Mouse (Mus musculus): ENCODE measurements at regions not wholly inside any gene's neighbourhood (a gene's known extent, or its start where the extent isn't known, plus 50 kb on each side); places are given as distances from the start of the nearest gene placed in this dataset.
"Not testable (repeated sequence)": the region's sequence is repeated elsewhere in the genome, so short reads cannot be mapped to it uniquely, and the experiment has no call there.

GRCm38 (mm10) chr14:60556541-60556940 is 77.3 kb upstream of the Spata13 start:
- H3K9me3 ChIP-seq, result no peaks in the 10 kb centered on the region
- peak overlapping the region; percentile 78 for H3K27ac ChIP-seq
- DNase-seq (ENCODE audit: extremely low spot score, low spot score), result no peak
- H3K4me1 ChIP-seq, result peaks cover 63% of the 10 kb centered on the region
- H3K36me3 ChIP-seq (replicated peaks), result peaks cover 6% of the 10 kb centered on the region
- H3K27me3 ChIP-seq (ENCODE audit: poor library complexity, severe bottlenecking), result no peaks in the 10 kb centered on the region
- WGBS, result 95% methylated on average over 5 of the region's 5 CpGs
- H3K4me3 ChIP-seq, result no peak overlapping the region

DNA sequence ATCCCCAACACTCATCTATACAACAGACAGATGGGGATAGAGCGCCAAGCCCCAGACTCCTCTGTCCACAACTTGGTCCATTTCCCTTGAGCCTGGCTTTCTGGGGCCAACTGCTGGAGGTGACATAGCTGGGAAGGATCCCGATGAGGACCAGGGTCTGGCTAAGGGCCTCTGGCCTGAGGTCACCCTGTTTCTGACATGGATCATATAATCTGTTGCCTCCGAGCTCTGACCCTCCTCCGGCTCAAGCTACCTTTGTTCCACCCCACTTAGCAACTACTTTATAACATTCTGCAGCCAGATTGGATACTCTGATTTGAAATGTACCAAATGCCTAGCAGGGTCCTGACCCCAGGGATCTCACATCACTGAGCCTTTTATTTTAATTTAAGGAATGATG is 76.8 kb upstream of the Spata13 start:
- Histone ChIP-seq H3K27ac (peak overlapping the region; percentile 78), H3K27me3 (ENCODE audit: poor library complexity, severe bottlenecking) (no peaks in the 10 kb centered on the region), H3K9me3 (no peaks in the 10 kb centered on the region), H3K4me1 (peaks cover 65% of the 10 kb centered on the region), H3K36me3 (replicated peaks) (peaks cover 6% of the 10 kb centered on the region), H3K4me3 (no peak overlapping the region)
- WGBS, result 75% methylated on average over 4 of the region's 4 CpGs
- DNase-seq (ENCODE audit: extremely low spot score, low spot score), result no peak

DNA sequence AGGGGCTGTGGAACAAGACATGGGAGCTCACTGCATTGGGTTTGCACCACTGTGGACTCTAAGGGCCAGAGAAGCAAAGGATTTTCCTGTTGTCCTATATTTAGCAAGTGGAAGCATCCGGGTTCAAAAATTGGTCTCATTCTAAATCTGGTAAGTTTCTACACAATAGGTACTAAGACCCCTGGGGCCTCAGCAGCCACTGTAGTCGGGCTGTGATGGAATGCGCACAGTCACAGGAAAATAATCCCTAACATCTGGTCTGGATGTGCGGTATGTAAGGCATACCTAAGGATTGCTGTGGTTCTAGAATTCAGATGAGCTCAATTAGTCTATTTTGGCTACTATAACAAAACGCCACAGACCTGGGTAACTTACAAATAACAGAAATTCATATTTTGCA is 74.4 kb upstream of the Spata13 start:
- Histone ChIP-seq H3K4me3 (no peak overlapping the region), H3K36me3 (replicated peaks) (peaks cover 6% of the 10 kb centered on the region), H3K9me3 (peaks cover 5% of the 10 kb centered on the region; the same call in 1 of the 2 replicates), H3K27ac (0 out of 2 replicates have a peak overlapping the region, but pooled peaks have one; percentile 32), H3K27me3 (ENCODE audit: poor library complexity, severe bottlenecking) (no peaks in the 10 kb centered on the region), H3K4me1 (peaks cover 45% of the 10 kb centered on the region)
- WGBS, result 68% methylated on average over 5 of the region's 5 CpGs
- no peak for DNase-seq (ENCODE audit: extremely low spot score, low spot score)

DNA sequence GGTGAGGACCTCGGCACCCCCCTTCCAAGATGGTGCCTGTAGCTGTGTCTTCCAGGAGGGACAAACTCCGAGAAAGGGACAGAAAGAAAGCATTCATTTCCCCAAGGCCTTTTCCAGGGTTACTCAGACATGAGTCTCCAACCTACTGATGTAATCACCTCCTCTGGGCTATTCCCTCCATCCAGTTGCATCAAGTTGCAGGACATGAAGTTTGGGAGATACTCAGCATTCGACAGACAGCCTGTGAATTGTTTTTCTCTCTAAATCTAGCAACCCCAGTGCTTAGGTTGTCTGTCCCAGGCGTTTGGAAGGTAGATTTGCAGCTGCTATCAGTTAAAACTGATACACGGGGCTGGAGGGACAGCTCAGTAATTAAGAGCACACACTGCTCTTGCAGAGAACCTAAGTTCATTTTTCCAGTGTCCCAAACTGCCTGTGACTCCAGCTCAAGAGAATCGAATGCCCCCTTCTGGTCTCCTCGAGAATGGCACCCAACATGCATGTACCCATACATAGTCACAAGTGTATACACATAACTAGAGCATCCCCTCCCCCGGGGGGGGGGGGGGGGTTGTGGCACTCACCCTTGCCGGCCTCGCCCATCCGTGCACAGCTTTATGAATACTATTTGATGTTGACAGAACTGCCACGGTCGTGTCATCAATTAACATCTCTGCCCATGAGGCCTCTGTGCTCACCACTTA is 73.8 kb upstream of the Spata13 start:
- WGBS, result 72% methylated on average over 13 of the region's 13 CpGs
- peaks cover 5% of the 10 kb centered on the region; the same call in 1 of the 2 replicates for H3K9me3 ChIP-seq
- peaks cover 39% of the 10 kb centered on the region for H3K4me1 ChIP-seq
- H3K4me3 ChIP-seq, result no peak overlapping the region
- peak; percentile 29 for DNase-seq (ENCODE audit: extremely low spot score, low spot score)
- H3K27me3 ChIP-seq (ENCODE audit: poor library complexity, severe bottlenecking), result no peaks in the 10 kb centered on the region
- no peak overlapping the region for H3K27ac ChIP-seq
- peaks cover 6% of the 10 kb centered on the region for H3K36me3 ChIP-seq (replicated peaks)

DNA sequence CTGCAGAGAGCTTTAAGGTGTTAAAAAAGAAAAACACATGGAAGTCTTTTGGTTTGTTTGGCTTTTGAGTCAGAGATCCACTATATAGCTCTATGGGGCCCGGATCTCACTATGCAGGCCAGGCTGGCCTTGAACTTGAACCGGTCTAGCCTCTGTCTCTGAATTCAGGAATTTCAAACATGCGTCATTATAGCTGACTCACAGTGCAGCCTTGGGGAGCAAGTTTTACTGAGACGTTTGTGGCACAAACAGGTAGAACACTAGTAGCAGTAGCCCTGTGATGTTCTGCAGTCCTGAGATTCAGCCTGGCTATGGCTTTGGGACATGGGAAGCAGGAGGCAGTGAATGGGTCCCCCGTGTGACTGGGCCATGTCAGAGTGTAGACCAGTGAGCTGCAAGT is 57.5 kb upstream of the Spata13 start:
- Histone ChIP-seq H3K9me3 (peaks cover 4% of the 10 kb centered on the region; the same call in 1 of the 2 replicates), H3K4me1 (peaks cover 5% of the 10 kb centered on the region), H3K36me3 (replicated peaks) (peaks cover under 1% of the 10 kb centered on the region; the same call in 1 of the 2 replicates), H3K27ac (no peak overlapping the region), H3K4me3 (no peak overlapping the region), H3K27me3 (ENCODE audit: poor library complexity, severe bottlenecking) (no peaks in the 10 kb centered on the region)
- no peak for DNase-seq (ENCODE audit: extremely low spot score, low spot score)
- WGBS, result 83% methylated on average over 5 of the region's 5 CpGs

DNA sequence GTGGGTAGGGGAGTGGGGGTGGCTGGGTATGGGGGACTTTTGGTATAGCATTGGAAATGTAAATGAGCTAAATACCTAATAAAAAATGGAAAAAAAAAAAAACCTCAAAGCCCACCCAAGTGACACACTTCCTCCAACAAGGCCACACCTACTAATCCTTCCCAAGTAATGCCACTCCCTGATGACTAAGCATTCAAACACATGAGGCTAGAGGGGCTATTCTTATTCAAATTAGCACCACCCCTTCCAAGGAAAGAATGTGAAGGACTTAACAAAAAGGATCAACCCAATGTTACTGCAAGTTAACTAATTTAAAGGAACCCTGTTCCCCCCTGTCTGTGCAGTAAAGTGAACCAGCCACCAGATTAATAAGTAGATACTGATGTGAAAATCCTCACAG is 53.7 kb upstream of the Spata13 start:
- not testable (repeated sequence) for H3K4me3 ChIP-seq; H3K9me3 ChIP-seq; H3K27me3 ChIP-seq (ENCODE audit: poor library complexity, severe bottlenecking); H3K36me3 ChIP-seq (replicated peaks); H3K4me1 ChIP-seq; H3K27ac ChIP-seq; DNase-seq (ENCODE audit: extremely low spot score, low spot score)
